Mouse (Mus musculus) spleen, postnatal 10 days (tissue): ENCODE measurements at regions not wholly inside any gene's neighbourhood (a gene's known extent, or its start where the extent isn't known, plus 50 kb on each side); places are given as distances from the start of the nearest gene placed in this dataset.
A peak's percentile ranks its signal among the peaks of the same experiment; 100 is the strongest.

ENCODE experiments used
- DNase-seq, 2 experiments: peaks; one replicate each; pipeline ENCODE4 v3.0.0; 2021 to 2022; ENCODE audit warnings: low spot score in 2 of 2

DNA sequence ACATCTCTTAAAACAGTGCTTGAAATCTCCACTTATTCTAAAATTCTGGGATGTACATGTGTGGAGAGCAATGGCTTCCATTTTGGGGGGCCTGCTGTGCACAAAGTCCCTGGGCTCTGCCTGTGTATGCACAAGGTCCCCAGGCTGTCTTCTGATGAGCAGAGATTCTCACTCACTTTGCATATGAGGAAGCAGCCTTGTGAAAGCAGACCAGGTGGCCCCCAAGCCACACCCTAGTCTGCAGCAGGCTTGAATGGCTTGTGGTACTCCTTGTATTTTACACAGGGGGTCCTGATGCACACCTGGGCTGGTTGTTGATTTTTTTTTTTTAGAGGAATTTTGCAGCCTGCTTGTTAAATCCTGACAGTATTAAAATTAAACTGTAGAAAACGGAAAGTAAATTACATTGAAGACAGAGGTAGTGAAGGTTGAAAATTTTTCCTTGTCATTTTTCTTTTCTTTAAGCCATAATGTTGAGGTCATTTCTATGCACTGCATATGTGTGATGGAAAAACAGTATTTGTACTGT, 1413.8 kb downstream of the Gsdmc2 start:
- peak in 1 of 2 experiments; percentile 23 for DNase-seq

DNA sequence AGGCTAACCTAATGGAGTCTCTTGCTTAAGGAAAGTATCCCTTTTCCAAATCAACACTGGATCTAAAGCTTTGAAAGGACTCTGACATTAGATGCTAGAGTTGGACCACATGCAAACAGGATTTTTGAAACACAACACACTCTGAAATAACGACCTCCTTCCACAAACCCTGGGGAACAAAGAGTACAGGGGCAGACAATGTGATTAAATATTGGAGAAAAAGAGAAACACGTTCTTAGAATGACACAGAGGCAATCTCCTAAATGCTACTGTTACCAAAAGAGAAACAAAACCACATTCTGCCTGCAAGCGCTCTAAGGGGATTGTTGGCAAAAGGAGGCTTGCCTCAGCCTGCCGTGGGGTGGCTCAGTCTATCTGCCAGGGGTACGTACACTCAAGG, 1422.0 kb downstream of the Gsdmc2 start:
- no peak for DNase-seq

GRCm38 (mm10) chr15:62421073-62421851, 1423.7 kb downstream of the Gsdmc2 start:
- no peak for DNase-seq

DNA sequence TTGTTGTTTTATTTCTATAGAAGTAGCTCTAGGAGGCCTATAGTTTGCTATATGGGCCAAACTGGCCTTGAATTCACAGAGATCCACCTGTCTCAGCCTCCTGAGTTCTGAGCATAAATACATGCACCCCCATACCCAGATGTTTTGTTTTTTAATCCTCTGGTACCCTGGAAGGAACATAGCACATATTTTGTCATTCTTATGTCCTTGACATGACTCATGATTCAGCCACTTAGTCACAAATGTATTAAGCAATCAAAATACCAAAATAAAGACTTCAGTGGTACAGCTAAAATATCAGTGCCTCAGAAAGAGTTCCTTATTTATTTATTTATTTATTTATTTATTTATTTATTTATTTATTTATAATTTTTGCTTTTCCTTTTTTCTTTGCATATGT, 1428.3 kb downstream of the Gsdmc2 start:
- no peak for DNase-seq

GRCm38 (mm10) chr15:62413694-62414093, 1431.3 kb downstream of the Gsdmc2 start:
- peak in 1 of 2 experiments; percentile 14 for DNase-seq

DNA sequence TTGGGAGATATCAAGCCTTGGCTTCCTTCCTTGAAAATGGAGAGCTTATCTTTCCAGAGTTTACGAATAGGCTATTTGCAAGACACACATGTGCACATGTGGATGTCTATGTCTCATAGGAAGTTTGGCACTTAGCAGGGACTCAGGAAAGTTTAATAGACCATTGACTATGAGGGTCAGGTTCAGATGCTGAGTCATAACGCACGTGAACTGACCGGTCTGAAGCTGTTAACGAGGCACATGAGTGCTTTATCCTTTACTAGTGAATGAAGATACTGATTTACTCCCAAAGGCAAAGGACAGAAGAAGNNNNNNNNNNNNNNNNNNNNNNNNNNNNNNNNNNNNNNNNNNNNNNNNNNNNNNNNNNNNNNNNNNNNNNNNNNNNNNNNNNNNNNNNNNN, 1442.8 kb downstream of the Gsdmc2 start:
- DNase-seq = no peak

- DNase-seq = no peak
Observed at GRCm38 (mm10) chr15:62400984-62401609, 1443.9 kb downstream of the Gsdmc2 start.

- DNase-seq = no peak
Observed at GRCm38 (mm10) chr15:62399381-62399780, 1445.6 kb downstream of the Gsdmc2 start.

- DNase-seq = no peak
Observed at GRCm38 (mm10) chr15:62397009-62397408, 1448.0 kb downstream of the Gsdmc2 start.

DNA sequence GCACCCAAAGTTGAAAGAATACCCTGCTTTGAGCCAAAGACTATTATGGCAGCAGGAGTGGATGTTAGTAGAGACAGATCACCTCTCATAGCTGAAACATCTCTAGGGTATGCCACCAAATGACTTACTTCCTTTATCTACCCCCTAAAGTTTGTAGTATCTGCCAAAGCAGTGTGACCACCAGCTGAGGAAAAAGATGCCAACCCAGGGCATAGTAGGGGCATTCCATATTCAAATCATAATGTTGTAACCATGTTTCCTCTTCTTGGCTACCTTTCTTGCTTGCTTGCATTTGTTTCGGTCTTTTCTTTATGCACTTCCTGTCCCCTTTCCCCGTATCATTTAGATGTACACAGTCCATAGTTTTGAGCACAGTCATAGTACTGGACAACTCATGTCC, 1449.6 kb downstream of the Gsdmc2 start:
- DNase-seq = no peak

DNA sequence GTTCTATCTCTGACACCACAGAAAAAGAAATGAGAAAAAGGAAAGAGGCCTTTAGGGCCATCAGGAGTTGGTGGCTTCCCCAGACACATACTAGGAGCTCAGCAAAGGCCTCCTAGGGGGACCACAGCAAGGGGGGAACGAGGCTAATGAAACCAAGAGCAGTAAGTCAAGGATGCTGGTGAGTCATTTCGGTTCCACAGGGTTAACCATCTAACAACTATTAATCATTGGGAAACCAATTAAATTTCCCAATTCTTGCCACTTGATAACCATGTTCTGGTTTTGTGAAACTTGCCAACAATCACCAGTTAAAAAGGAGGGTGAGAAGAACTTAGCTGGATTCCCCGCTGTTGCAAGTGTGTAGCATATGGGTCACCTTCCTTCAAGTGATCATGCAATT, 1451.6 kb downstream of the Gsdmc2 start:
- no peak for DNase-seq

DNA sequence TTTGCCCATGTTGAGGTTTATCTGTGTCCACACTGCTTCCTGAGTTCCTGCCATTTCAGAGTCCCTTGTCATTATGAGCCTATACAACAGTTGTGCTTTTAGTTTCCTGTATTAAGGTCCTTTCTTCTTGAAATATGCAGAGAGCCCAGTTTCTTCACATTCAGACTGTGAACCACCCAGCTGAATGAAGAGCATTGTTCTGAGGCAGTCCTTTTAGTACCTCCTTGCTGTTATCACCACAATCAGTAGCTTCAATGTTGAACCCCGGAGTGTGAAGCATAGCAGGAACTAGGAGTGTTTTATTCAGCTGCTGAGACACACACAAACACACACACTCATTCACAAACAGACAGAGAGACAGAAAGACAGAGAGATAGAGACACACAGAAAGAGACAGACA, 1452.1 kb downstream of the Gsdmc2 start:
- DNase-seq = no peak

DNA sequence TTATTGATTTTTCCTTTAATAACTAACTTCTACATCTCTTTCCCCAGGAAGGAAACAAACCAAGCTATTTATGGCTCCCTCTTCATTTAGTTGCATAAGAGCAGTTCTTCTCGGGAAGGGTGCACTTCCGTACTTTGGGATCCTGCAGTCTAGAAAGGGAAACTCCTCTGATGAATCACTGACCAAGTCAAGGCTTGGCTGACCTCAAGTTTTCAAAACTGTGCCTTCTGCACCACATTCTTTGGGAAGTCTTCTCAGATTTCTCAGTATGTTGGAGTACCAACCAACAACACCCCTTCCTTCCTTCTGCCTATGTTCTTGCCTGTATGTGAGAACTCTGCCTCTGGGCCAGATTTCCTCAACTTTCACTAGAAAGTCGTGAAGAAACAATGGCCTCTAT, 1452.6 kb downstream of the Gsdmc2 start:
- no peak for DNase-seq

GRCm38 (mm10) chr15:62389431-62390105, 1455.4 kb downstream of the Gsdmc2 start:
- DNase-seq = no peak

DNA sequence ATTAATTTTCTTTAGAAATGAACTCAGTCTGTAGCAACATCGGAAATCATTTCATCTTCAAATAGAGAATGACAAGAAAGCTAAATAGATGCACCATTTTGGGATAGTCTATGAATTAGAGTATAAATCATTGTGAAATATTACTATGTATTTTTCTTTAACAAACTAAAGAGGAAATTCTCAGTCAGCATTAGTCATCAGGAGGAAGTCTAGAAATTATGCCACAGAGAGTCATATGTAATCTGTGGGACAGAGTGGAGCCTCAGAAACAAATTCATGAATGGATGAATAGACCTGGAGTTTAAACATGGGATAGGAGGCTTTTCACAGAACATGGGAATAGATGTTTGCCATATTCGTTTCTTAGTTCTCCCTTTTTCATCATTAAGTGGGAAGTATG, 1459.4 kb upstream of the A1bg start:
- no peak for DNase-seq

- no peak for DNase-seq
Observed at GRCm38 (mm10) chr15:62374641-62375040, 1451.8 kb upstream of the A1bg start.

- DNase-seq = no peak
Observed at GRCm38 (mm10) chr15:62361171-62361570, 1438.4 kb upstream of the A1bg start.

GRCm38 (mm10) chr15:62358338-62359239, 1435.8 kb upstream of the A1bg start:
- no peak for DNase-seq

GRCm38 (mm10) chr15:62353786-62354185, 1431.0 kb upstream of the A1bg start:
- DNase-seq = no peak

DNA sequence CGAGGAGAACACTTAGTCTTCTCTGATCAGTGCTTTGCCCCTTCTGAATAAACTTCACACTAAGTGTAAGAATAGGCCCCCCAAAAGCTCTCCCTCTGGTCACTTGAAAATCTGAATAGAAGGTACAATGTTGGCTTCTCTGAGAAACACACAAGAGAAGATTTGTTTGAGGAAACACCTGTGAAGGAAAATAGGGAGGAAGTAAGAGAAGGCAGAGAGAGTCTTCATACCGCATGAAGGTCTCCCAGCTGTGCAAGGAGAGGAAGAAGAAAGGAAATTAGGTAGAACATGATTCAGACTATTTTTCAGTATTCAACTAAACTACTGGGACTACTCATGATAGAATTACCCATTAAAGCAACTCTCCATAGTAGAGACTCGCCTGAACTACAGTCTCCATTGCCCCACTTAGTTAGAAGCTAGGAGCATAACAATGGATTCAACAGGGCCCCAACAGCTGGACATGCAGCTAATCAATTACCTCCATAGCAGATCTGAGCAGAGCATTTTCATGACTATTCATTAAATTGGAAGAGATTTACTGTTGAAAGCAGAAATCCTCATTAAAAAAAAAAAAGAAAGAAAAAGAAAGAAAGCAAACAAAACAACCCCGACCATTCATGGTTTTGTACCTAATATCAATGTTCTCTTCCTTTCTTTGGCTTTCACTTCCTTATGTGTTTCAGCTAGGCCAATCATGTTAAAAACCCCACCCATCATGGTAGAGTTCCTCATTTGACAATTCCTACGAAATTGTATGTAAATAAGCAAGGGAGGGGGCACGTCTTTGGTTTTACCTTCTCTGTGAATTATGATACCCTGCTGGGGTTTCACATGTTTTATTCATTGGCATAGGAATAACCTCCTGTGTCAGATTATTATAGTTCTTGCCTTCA, 1428.3 kb upstream of the A1bg start:
- DNase-seq = no peak

GRCm38 (mm10) chr15:62349981-62350380, 1427.2 kb upstream of the A1bg start:
- no peak for DNase-seq
